Mouse (Mus musculus): Measurements from ENCODE around the gene Zp3. TPM values are rescaled to one million over a fixed set of nuclear protein-coding genes. Genes with fewer than 3 reads are reported as not detected.
A peak's percentile ranks its signal among the peaks of the same experiment; 100 is the strongest.

The Zp3 gene
- polyA plus RNA-seq, 1 experiment from 2014 or later = not detected

GRCm38 (mm10) chr5:135987248-135987647 is 7.3 kb downstream of the Zp3 start:
- Histone ChIP-seq H3K36me3 (no peaks in the 10 kb centered on the region), H3K4me1 (no peaks in the 10 kb centered on the region), H3K9me3 (no peaks in the 10 kb centered on the region), H3K27ac (replicated peaks) (no peak overlapping the region), H3K4me3 (no peak overlapping the region), H3K4me2 (replicated peaks) (no peak overlapping the region), H3K9ac (replicated peaks) (no peak overlapping the region), H3K27me3 (no peaks in the 10 kb centered on the region; the same call in 1 of the 2 replicates)
- no peak for ATAC-seq (ENCODE audit: low FRiP score, low read depth)
- WGBS = 61% methylated on average over 11 of the region's 11 CpGs

- Histone ChIP-seq H3K4me2 (replicated peaks) (no peak overlapping the region), H3K36me3 (no peaks in the 10 kb centered on the region), H3K27me3 (no peaks in the 10 kb centered on the region), H3K4me1 (peaks cover 4% of the 10 kb centered on the region), H3K27ac (replicated peaks) (no peak overlapping the region), H3K9me3 (no peaks in the 10 kb centered on the region), H3K9ac (replicated peaks) (no peak overlapping the region), H3K4me3 (no peak overlapping the region)
- ATAC-seq (ENCODE audit: low FRiP score, low read depth) = no peak
- WGBS = 73% methylated on average over 5 of the region's 5 CpGs
These were observed 10.7 kb downstream of the Zp3 start for GRCm38 (mm10) chr5:135990601-135991000.

GRCm38 (mm10) chr5:135993381-135993965 is 13.6 kb downstream of the Zp3 start:
- no peak overlapping the region for H3K4me2 ChIP-seq (replicated peaks)
- no peaks in the 10 kb centered on the region for H3K27me3 ChIP-seq
- H3K9me3 ChIP-seq = no peaks in the 10 kb centered on the region
- no peak overlapping the region for H3K27ac ChIP-seq (replicated peaks)
- WGBS = 69% methylated on average over 5 of the region's 5 CpGs
- H3K36me3 ChIP-seq = peaks cover 19% of the 10 kb centered on the region
- no peak overlapping the region for H3K4me3 ChIP-seq
- no peak for ATAC-seq (ENCODE audit: low FRiP score, low read depth)
- peaks cover 10% of the 10 kb centered on the region for H3K4me1 ChIP-seq
- no peak overlapping the region for H3K9ac ChIP-seq (replicated peaks)

- no peak for ATAC-seq (ENCODE audit: low FRiP score, low read depth)
- Histone ChIP-seq H3K27me3 (no peaks in the 10 kb centered on the region), H3K27ac (replicated peaks) (no peak overlapping the region), H3K4me2 (replicated peaks) (no peak overlapping the region), H3K36me3 (peaks cover 28% of the 10 kb centered on the region), H3K9ac (replicated peaks) (no peak overlapping the region), H3K4me1 (peaks cover 10% of the 10 kb centered on the region), H3K4me3 (0 out of 2 replicates have a peak overlapping the region, but pooled peaks have one; percentile 84), H3K9me3 (no peaks in the 10 kb centered on the region)
- WGBS = 64% methylated on average over 8 of the region's 8 CpGs
These were observed 14.4 kb downstream of the Zp3 start for GRCm38 (mm10) chr5:135994335-135994724.

- Histone ChIP-seq H3K4me2 (replicated peaks) (peak within 1 kb of the TSS; percentile 86), H3K36me3 (peaks cover 32% of the 10 kb centered on the region), H3K27ac (replicated peaks) (peak within 1 kb of the TSS; percentile 86), H3K4me1 (peaks cover 10% of the 10 kb centered on the region), H3K9me3 (no peaks in the 10 kb centered on the region), H3K4me3 (peak within 1 kb of the TSS; percentile 84), H3K9ac (replicated peaks) (peak within 1 kb of the TSS; percentile 86), H3K27me3 (no peaks in the 10 kb centered on the region)
- peak; percentile 94 for ATAC-seq (ENCODE audit: low FRiP score, low read depth)
- WGBS = 1% methylated on average over 47 of the region's 47 CpGs
These were observed 15.1 kb downstream of the Zp3 start, which contains the start of gene Dtx2 for GRCm38 (mm10) chr5:135994725-135995687. Dtx2 (plus strand) TSS chr5:135994800.

GRCm38 (mm10) chr5:135996162-135996561 is 16.3 kb downstream of the Zp3 start:
- ATAC-seq (ENCODE audit: low FRiP score, low read depth) = no peak
- WGBS = 95% methylated on average over 8 of the region's 8 CpGs

GRCm38 (mm10) chr5:136001222-136001621 is 21.3 kb downstream of the Zp3 start:
- Histone ChIP-seq H3K4me2 (replicated peaks) (no peak overlapping the region), H3K4me3 (no peak overlapping the region), H3K27me3 (no peaks in the 10 kb centered on the region), H3K4me1 (peaks cover 6% of the 10 kb centered on the region), H3K36me3 (peaks cover 41% of the 10 kb centered on the region), H3K9ac (replicated peaks) (no peak overlapping the region), H3K27ac (replicated peaks) (no peak overlapping the region), H3K9me3 (no peaks in the 10 kb centered on the region)
- ATAC-seq (ENCODE audit: low FRiP score, low read depth) = no peak
- WGBS = 96% methylated on average over 6 of the region's 6 CpGs

More at GRCm38 (mm10) chr5:135996162-135996561, 16.3 kb downstream of the Zp3 start:
- Histone ChIP-seq H3K9ac (replicated peaks) (peak overlapping the region; percentile 86; the same call in 1 of the 2 replicates), H3K36me3 (peaks cover 34% of the 10 kb centered on the region), H3K4me3 (no peak overlapping the region; the same call in 1 of the 2 replicates), H3K27me3 (no peaks in the 10 kb centered on the region), H3K4me2 (replicated peaks) (no peak overlapping the region; the same call in 1 of the 2 replicates), H3K9me3 (no peaks in the 10 kb centered on the region), H3K4me1 (peaks cover 10% of the 10 kb centered on the region), H3K27ac (replicated peaks) (no peak overlapping the region)

GRCm38 (mm10) chr5:136002325-136002724 is 22.4 kb downstream of the Zp3 start:
- Histone ChIP-seq H3K27me3 (no peaks in the 10 kb centered on the region), H3K9me3 (no peaks in the 10 kb centered on the region), H3K27ac (replicated peaks) (no peak overlapping the region), H3K4me1 (peaks cover 6% of the 10 kb centered on the region), H3K36me3 (peaks cover 32% of the 10 kb centered on the region), H3K4me3 (no peak overlapping the region), H3K9ac (replicated peaks) (no peak overlapping the region), H3K4me2 (replicated peaks) (no peak overlapping the region)
- no peak for ATAC-seq (ENCODE audit: low FRiP score, low read depth)
- WGBS = 73% methylated on average over 2 of the region's 2 CpGs

- no peak overlapping the region for H3K27ac ChIP-seq (replicated peaks)
- no peak overlapping the region for H3K9ac ChIP-seq (replicated peaks)
These were observed 22.9 kb downstream of the Zp3 start for GRCm38 (mm10) chr5:136002751-136003151.

GRCm38 (mm10) chr5:136004537-136004936 is 24.6 kb downstream of the Zp3 start:
- H3K4me3 ChIP-seq = no peak overlapping the region
- no peaks in the 10 kb centered on the region for H3K27me3 ChIP-seq
- WGBS = 86% methylated on average over 4 of the region's 4 CpGs
- no peak overlapping the region for H3K4me2 ChIP-seq (replicated peaks)
- no peaks in the 10 kb centered on the region for H3K9me3 ChIP-seq
- H3K4me1 ChIP-seq = peaks cover 6% of the 10 kb centered on the region
- H3K36me3 ChIP-seq = peaks cover 11% of the 10 kb centered on the region
- no peak overlapping the region for H3K9ac ChIP-seq (replicated peaks)
- no peak for ATAC-seq (ENCODE audit: low FRiP score, low read depth)
- H3K27ac ChIP-seq (replicated peaks) = no peak overlapping the region

More at GRCm38 (mm10) chr5:136002751-136003151, 22.9 kb downstream of the Zp3 start:
- H3K36me3 ChIP-seq = peaks cover 29% of the 10 kb centered on the region
- no peak for ATAC-seq (ENCODE audit: low FRiP score, low read depth)
- H3K4me2 ChIP-seq (replicated peaks) = no peak overlapping the region
- no peak overlapping the region for H3K4me3 ChIP-seq
- no peaks in the 10 kb centered on the region for H3K9me3 ChIP-seq
- peaks cover 6% of the 10 kb centered on the region for H3K4me1 ChIP-seq
- WGBS = 32% methylated on average over 3 of the region's 3 CpGs
- H3K27me3 ChIP-seq = no peaks in the 10 kb centered on the region

GRCm38 (mm10) chr5:136007745-136008144 is 27.8 kb downstream of the Zp3 start:
- WGBS = 87% methylated on average over 7 of the region's 7 CpGs
- no peak overlapping the region for H3K9ac ChIP-seq (replicated peaks)
- H3K4me2 ChIP-seq (replicated peaks) = no peak overlapping the region
- peaks cover 24% of the 10 kb centered on the region for H3K36me3 ChIP-seq
- ATAC-seq (ENCODE audit: low FRiP score, low read depth) = no peak
- H3K27me3 ChIP-seq = no peaks in the 10 kb centered on the region
- peaks cover 3% of the 10 kb centered on the region for H3K4me1 ChIP-seq
- no peaks in the 10 kb centered on the region for H3K9me3 ChIP-seq
- no peak overlapping the region for H3K27ac ChIP-seq (replicated peaks)
- no peak overlapping the region for H3K4me3 ChIP-seq

GRCm38 (mm10) chr5:136014877-136015276 is 35.0 kb downstream of the Zp3 start:
- peaks cover 47% of the 10 kb centered on the region for H3K36me3 ChIP-seq
- 74% methylated on average over 10 of the region's 10 CpGs for WGBS
- no peak overlapping the region for H3K4me3 ChIP-seq
- peaks cover 4% of the 10 kb centered on the region; the same call in 1 of the 2 replicates for H3K4me1 ChIP-seq
- H3K9ac ChIP-seq (replicated peaks) = no peak overlapping the region
- H3K27ac ChIP-seq (replicated peaks) = no peak overlapping the region
- no peak for ATAC-seq (ENCODE audit: low FRiP score, low read depth)
- no peak overlapping the region for H3K4me2 ChIP-seq (replicated peaks)
- no peaks in the 10 kb centered on the region for H3K9me3 ChIP-seq
- H3K27me3 ChIP-seq = no peaks in the 10 kb centered on the region
